12 mouse cellular contexts compared by ENCODE assay signal in the genomic region with DNA sequence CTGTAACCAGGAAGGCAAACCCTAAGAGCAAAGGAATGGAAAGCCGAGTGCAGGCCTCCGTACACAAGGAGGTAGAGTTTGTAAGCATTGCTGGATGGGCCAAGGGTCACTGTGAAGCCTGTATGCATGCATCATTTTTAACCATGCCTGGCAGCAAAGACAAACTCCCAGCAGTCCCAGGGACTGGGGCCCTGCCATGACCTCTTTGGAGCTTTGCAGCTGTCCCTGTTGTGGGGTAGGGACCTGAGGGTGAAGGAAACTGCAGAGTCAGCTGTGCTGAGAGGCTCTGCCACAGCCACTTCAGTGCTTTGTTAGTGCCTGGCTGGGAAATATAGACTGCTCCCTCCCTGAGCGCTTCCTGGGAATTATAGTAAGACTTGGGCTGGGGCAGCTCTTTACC. TPM values are rescaled to one million over a fixed set of nuclear protein-coding genes. Genes with fewer than 3 reads are reported as not detected.
DNase-seq lines count a peak whose midpoint lies in the region; ATAC-seq and TF ChIP-seq lines count a peak whose summit lies in the region.
"Had no signal": no experiment of that assay in that cellular context is flagged by ENCODE, and none has a peak within 500 bp of the region (broad histone marks: within the 10 kb centered on the region; RNA-seq: fewer than 3 reads in every experiment).

No protein-coding gene starts in this region.

- no peak overlapping the region for H3K4me2 ChIP-seq in intestine, embryonic 14.5 days (ENCODE audit: low read length)
- no peak overlapping the region for H3K4me2 ChIP-seq in intestine, postnatal 0 days (replicated peaks; ENCODE audit: low read depth)
- H3K4me2 ChIP-seq in limb, embryonic 12.5 days, result no peak overlapping the region

- WGBS in intestine, embryonic 14.5 days, result 30% methylated on average over 3 of the region's 3 CpGs
- 39% methylated on average over 3 of the region's 3 CpGs for WGBS in intestine, postnatal 0 days
- 51% methylated on average over 3 of the region's 3 CpGs for WGBS in limb, embryonic 12.5 days

- TF ChIP-seq POLR2A in ES-Bruce4 (IDR thresholded peaks at IDR 0.05; ENCODE audit: insufficient read depth, low read length), result no peak

- no peak for ATAC-seq in intestine, embryonic 14.5 days (replicated peaks; ENCODE audit: low FRiP score, low TSS enrichment, low read depth)
- no peak for ATAC-seq in intestine, postnatal 0 days
- no peak for ATAC-seq in limb, embryonic 12.5 days (ENCODE audit: insufficient number of reproducible peaks, insufficient read depth, low FRiP score, low TSS enrichment, low read depth)
- ATAC-seq: midbrain, embryonic 16.5 days had no signal

- no peak overlapping the region for H3K4me3 ChIP-seq in intestine, embryonic 14.5 days (ENCODE audit: low read depth, low read length)
- H3K4me3 ChIP-seq in intestine, postnatal 0 days (ENCODE audit: low read depth, low read length), result no peak overlapping the region
- H3K4me3 ChIP-seq in ES-Bruce4 (ENCODE audit: low read depth, low read length), result no peak overlapping the region
- no peak overlapping the region for H3K4me3 ChIP-seq in limb, embryonic 12.5 days (replicated peaks)

- H3K27me3 ChIP-seq in intestine, embryonic 14.5 days (replicated peaks; ENCODE audit: control insufficient read depth, insufficient read depth, low read length), result no peaks in the 10 kb centered on the region
- H3K27me3 ChIP-seq in intestine, postnatal 0 days (replicated peaks; ENCODE audit: control insufficient read depth, insufficient read depth, low read length), result no peaks in the 10 kb centered on the region
- no peaks in the 10 kb centered on the region for H3K27me3 ChIP-seq in ES-Bruce4 (ENCODE audit: control insufficient read depth, insufficient read depth, low read length, poor library complexity, severe bottlenecking)
- H3K27me3 ChIP-seq in limb, embryonic 12.5 days, result no peaks in the 10 kb centered on the region

- no peaks in the 10 kb centered on the region for H3K9me3 ChIP-seq in intestine, embryonic 14.5 days (ENCODE audit: control insufficient read depth, low read length)
- no peaks in the 10 kb centered on the region for H3K9me3 ChIP-seq in intestine, postnatal 0 days (ENCODE audit: control insufficient read depth)
- no peaks in the 10 kb centered on the region for H3K9me3 ChIP-seq in ES-Bruce4 (replicated peaks; ENCODE audit: control insufficient read depth, insufficient read depth, low read length, poor library complexity, severe bottlenecking)
- peaks cover 3% of the 10 kb centered on the region; the same call in 1 of the 2 replicates for H3K9me3 ChIP-seq in limb, embryonic 12.5 days

- peaks cover 9% of the 10 kb centered on the region; the same call in 1 of the 2 replicates for H3K4me1 ChIP-seq in intestine, embryonic 14.5 days (replicated peaks; ENCODE audit: control insufficient read depth, insufficient read depth, low read length)
- H3K4me1 ChIP-seq in intestine, postnatal 0 days (replicated peaks; ENCODE audit: control insufficient read depth, insufficient read depth, low read length), result no peaks in the 10 kb centered on the region
- no peaks in the 10 kb centered on the region for H3K4me1 ChIP-seq in ES-Bruce4 (ENCODE audit: control insufficient read depth, insufficient read depth, low read length)
- H3K4me1 ChIP-seq in limb, embryonic 12.5 days (replicated peaks), result peaks cover 26% of the 10 kb centered on the region

- no peak for TF ChIP-seq EP300 in ES-Bruce4 (IDR thresholded peaks at IDR 0.05; ENCODE audit: insufficient read depth, low read depth, low read length)

- H3K36me3 ChIP-seq in intestine, embryonic 14.5 days (ENCODE audit: control insufficient read depth, insufficient read depth, low read length), result no peaks in the 10 kb centered on the region
- H3K36me3 ChIP-seq in intestine, postnatal 0 days (ENCODE audit: control insufficient read depth, insufficient read depth), result no peaks in the 10 kb centered on the region
- no peaks in the 10 kb centered on the region for H3K36me3 ChIP-seq in ES-Bruce4 (ENCODE audit: control insufficient read depth, insufficient read depth, low read length, poor library complexity, severe bottlenecking)
- H3K36me3 ChIP-seq in limb, embryonic 12.5 days, result no peaks in the 10 kb centered on the region

- no peak for TF ChIP-seq CTCF in intestine, postnatal 0 days (IDR thresholded peaks at IDR 0.05; ENCODE audit: low read depth)
- TF ChIP-seq CTCF in ES-Bruce4 (IDR thresholded peaks at IDR 0.05; ENCODE audit: low read depth, low read length), result no peak

- DNase-seq in intestine, embryonic 14.5 days (ENCODE audit: low spot score), result no peak
- peak; percentile 51 for DNase-seq in embryo, embryonic 11 days
- DNase-seq in natural killer cell, adult 2 months (ENCODE audit: low spot score in 2 of 2), result no peak
- no peak for DNase-seq in urinary bladder, adult 18-20 months (ENCODE audit: low spot score in 2 of 2)
- DNase-seq: heart, postnatal 14 days; lung, postnatal 10 days had no signal

- H3K27ac ChIP-seq in intestine, embryonic 14.5 days (ENCODE audit: low read depth), result peak overlapping the region; percentile 22; the same call in 1 of the 2 replicates
- H3K27ac ChIP-seq in intestine, postnatal 0 days (ENCODE audit: low read depth, low read length), result no peak overlapping the region
- H3K27ac ChIP-seq in ES-Bruce4 (ENCODE audit: insufficient read depth, low read length), result peak overlapping the region; percentile 23; the same call in 1 of the 2 replicates
- H3K27ac ChIP-seq in limb, embryonic 12.5 days, result peak overlapping the region; percentile 74

- H3K9ac ChIP-seq in intestine, embryonic 14.5 days (ENCODE audit: low read length), result no peak overlapping the region
- H3K9ac ChIP-seq in intestine, postnatal 0 days (ENCODE audit: low read depth, low read length), result no peak overlapping the region
- H3K9ac ChIP-seq in ES-Bruce4 (ENCODE audit: low read depth, poor library complexity, severe bottlenecking), result no peak overlapping the region
- no peak overlapping the region for H3K9ac ChIP-seq in limb, embryonic 12.5 days (replicated peaks)

RNA-seq across cellular contexts. Expression of a gene that starts 8.4 kb away (rescaled TPM):
- 0.37 and 0.67 TPM in 2 replicates for polyA plus RNA-seq in intestine, embryonic 14.5 days (2014; fragmentation: Nextera tagmentation; extraction: Ambion mirVana)
- polyA plus RNA-seq in intestine, postnatal 0 days (2015; fragmentation: Nextera tagmentation; extraction: Ambion mirVana), result 0.05 and 0.07 TPM in 2 replicates
- polyA plus RNA-seq in ES-Bruce4 (2011; ENCODE audit: insufficient read depth, insufficient read length, low read depth, missing spikeins), result 2.4 and 2.5 TPM in 2 replicates
- polyA plus RNA-seq in limb, embryonic 12.5 days (2016; fragmentation: Nextera tagmentation; extraction: Ambion mirVana), result 2.0 and 2.3 TPM in 2 replicates

RNA-seq across cellular contexts. Expression of a gene that starts 17.3 kb away (rescaled TPM):
- 22.1 and 30.3 TPM in 2 replicates for polyA plus RNA-seq in intestine, embryonic 14.5 days (2014; fragmentation: Nextera tagmentation; extraction: Ambion mirVana)
- polyA plus RNA-seq in intestine, postnatal 0 days (2015; fragmentation: Nextera tagmentation; extraction: Ambion mirVana), result 6.3 and 6.5 TPM in 2 replicates
- polyA plus RNA-seq in ES-Bruce4 (2011; ENCODE audit: insufficient read depth, insufficient read length, low read depth, missing spikeins), result 22.0 and 23.2 TPM in 2 replicates
- polyA plus RNA-seq in limb, embryonic 12.5 days (2016; fragmentation: Nextera tagmentation; extraction: Ambion mirVana), result 25.1 and 27.8 TPM in 2 replicates

RNA-seq across cellular contexts. Expression of a gene that starts 46.3 kb away (rescaled TPM):
- 2.1 and 2.5 TPM in 2 replicates for polyA plus RNA-seq in intestine, embryonic 14.5 days (2014; fragmentation: Nextera tagmentation; extraction: Ambion mirVana)
- polyA plus RNA-seq in intestine, postnatal 0 days (2015; fragmentation: Nextera tagmentation; extraction: Ambion mirVana), result 16.4 and 17.5 TPM in 2 replicates
- polyA plus RNA-seq in ES-Bruce4 (2011; ENCODE audit: insufficient read depth, insufficient read length, low read depth, missing spikeins), result 0.78 and 2.1 TPM in 2 replicates
- 1.5 TPM in 2 replicates for polyA plus RNA-seq in limb, embryonic 12.5 days (2016; fragmentation: Nextera tagmentation; extraction: Ambion mirVana)

RNA-seq across cellular contexts. Expression of a gene that starts 48.3 kb away (rescaled TPM):
- polyA plus RNA-seq in intestine, embryonic 14.5 days (2014; fragmentation: Nextera tagmentation; extraction: Ambion mirVana), result not detected in 2 replicates
- polyA plus RNA-seq in intestine, postnatal 0 days (2015; fragmentation: Nextera tagmentation; extraction: Ambion mirVana), result not detected in 2 replicates
- not detected in 2 replicates for polyA plus RNA-seq in ES-Bruce4 (2011; ENCODE audit: insufficient read depth, insufficient read length, low read depth, missing spikeins)
- not detected in 2 replicates for polyA plus RNA-seq in limb, embryonic 12.5 days (2016; fragmentation: Nextera tagmentation; extraction: Ambion mirVana)
- polyA plus RNA-seq: large intestine, adult 2 months; midbrain, embryonic 16.5 days; spleen, adult 2 months had no signal

RNA-seq across cellular contexts. Expression of a gene that starts 58.1 kb away (rescaled TPM):
- polyA plus RNA-seq in intestine, embryonic 14.5 days (2014; fragmentation: Nextera tagmentation; extraction: Ambion mirVana), result 26.2 and 27.4 TPM in 2 replicates
- 3.6 and 5.1 TPM in 2 replicates for polyA plus RNA-seq in intestine, postnatal 0 days (2015; fragmentation: Nextera tagmentation; extraction: Ambion mirVana)
- polyA plus RNA-seq in ES-Bruce4 (2011; ENCODE audit: insufficient read depth, insufficient read length, low read depth, missing spikeins), result 37.0 and 40.0 TPM in 2 replicates
- 42.1 and 42.4 TPM in 2 replicates for polyA plus RNA-seq in limb, embryonic 12.5 days (2016; fragmentation: Nextera tagmentation; extraction: Ambion mirVana)
